In genomic region chr10:14660875-14661274, GRCm38 (mm10) we compare ENCODE assay signal across 29 mouse cellular contexts. TPM values are rescaled to one million over a fixed set of nuclear protein-coding genes. Genes with fewer than 3 reads are reported as not detected.
A peak's percentile ranks its signal among the peaks of the same experiment; 100 is the strongest.
DNase-seq lines count a peak whose midpoint lies in the region; ATAC-seq and TF ChIP-seq lines count a peak whose summit lies in the region.
"Had no signal": no experiment of that assay in that cellular context is flagged by ENCODE, and none has a peak within 500 bp of the region (broad histone marks: within the 10 kb centered on the region; RNA-seq: fewer than 3 reads in every experiment).

No protein-coding gene starts in this region.

- TF ChIP-seq EP300 in heart, adult 2 months (IDR thresholded peaks at IDR 0.05; ENCODE audit: insufficient read depth, low read depth, low read length): no peak

- intact Hi-C loops in heart, adult 2 months (cut with DNase I): no loop called here

- no peaks in the 10 kb centered on the region for H3K79me3 ChIP-seq in C2C12 (ENCODE audit: low read depth)

- H3ac ChIP-seq in C2C12 (ENCODE audit: control insufficient read depth, insufficient read length, low read depth) (no peak overlapping the region), myocyte (ENCODE audit: control insufficient read depth, insufficient read length) (no peak overlapping the region)

- peaks cover 2% of the 10 kb centered on the region; the same call in 1 of the 2 replicates for H3K4me1 ChIP-seq in heart, adult 2 months (ENCODE audit: control insufficient read depth, insufficient read depth, low read length)
- no peaks in the 10 kb centered on the region for H3K4me1 ChIP-seq in heart, embryonic 12.5 days (replicated peaks)
- H3K4me1 ChIP-seq: embryonic facial prominence, embryonic 13.5 days; forebrain, embryonic 12.5 days; heart, embryonic 13.5 days; hindbrain, embryonic 12.5 days had no signal

- no peak for TF ChIP-seq POLR2A in heart, adult 2 months (IDR thresholded peaks at IDR 0.05; ENCODE audit: insufficient read depth, low read depth, low read length)
- no peak for TF ChIP-seq POLR2A in myocyte (IDR thresholded peaks at IDR 0.05; ENCODE audit: insufficient read length, low read depth)

- H3K9me3 ChIP-seq in heart, embryonic 12.5 days (replicated peaks): no peaks in the 10 kb centered on the region
- H3K9me3 ChIP-seq: embryonic facial prominence, embryonic 13.5 days; forebrain, embryonic 12.5 days; heart, embryonic 13.5 days; hindbrain, embryonic 12.5 days had no signal

- 77% methylated on average over 2 of the region's 2 CpGs for WGBS in heart, adult 2 months
- 95% methylated on average over 2 of the region's 2 CpGs for WGBS in heart, embryonic 12.5 days

- no peak for ATAC-seq in heart, embryonic 12.5 days (ENCODE audit: insufficient number of reproducible peaks, low FRiP score)
- ATAC-seq: forebrain, embryonic 16.5 days; hindbrain, embryonic 16.5 days; inflammation-experienced regulatory T-cells, adult 6 months; intestine, postnatal 0 days had no signal

- H3K4me2 ChIP-seq in heart, embryonic 12.5 days: no peak overlapping the region
- H3K4me2 ChIP-seq in myocyte (ENCODE audit: low read depth): peak overlapping the region; percentile 41
- H3K4me2 ChIP-seq: embryonic facial prominence, embryonic 13.5 days; forebrain, embryonic 12.5 days; heart, embryonic 13.5 days; hindbrain, embryonic 12.5 days had no signal

- no peak for TF ChIP-seq CTCF in heart, adult 2 months (IDR thresholded peaks at IDR 0.05)
- no peak for TF ChIP-seq CTCF in C2C12 (IDR thresholded peaks at IDR 0.05; ENCODE audit: control insufficient read depth, insufficient read depth, insufficient read length)

- H3K79me2 ChIP-seq in heart, adult 2 months (replicated peaks; ENCODE audit: control insufficient read depth, insufficient read depth, low read length): no peaks in the 10 kb centered on the region
- H3K79me2 ChIP-seq in C2C12 (ENCODE audit: control insufficient read depth, insufficient read depth): no peaks in the 10 kb centered on the region
- no peaks in the 10 kb centered on the region for H3K79me2 ChIP-seq in myocyte (ENCODE audit: control insufficient read depth, insufficient read depth)

- peaks cover 6% of the 10 kb centered on the region for H3K36me3 ChIP-seq in heart, adult 2 months (ENCODE audit: control insufficient read depth, insufficient read depth, low read length)
- H3K36me3 ChIP-seq in heart, embryonic 12.5 days: peaks cover 26% of the 10 kb centered on the region
- peaks cover 27% of the 10 kb centered on the region for H3K36me3 ChIP-seq in C2C12 (ENCODE audit: control insufficient read depth, insufficient read depth)
- peaks cover 27% of the 10 kb centered on the region for H3K36me3 ChIP-seq in myocyte (ENCODE audit: control insufficient read depth, insufficient read depth)

- H3K27me3 ChIP-seq in heart, adult 2 months (ENCODE audit: control insufficient read depth, insufficient read depth, low read length): no peaks in the 10 kb centered on the region
- H3K27me3 ChIP-seq in heart, embryonic 12.5 days (replicated peaks): no peaks in the 10 kb centered on the region
- H3K27me3 ChIP-seq in C2C12 (ENCODE audit: control insufficient read depth, insufficient read depth, insufficient read length) (no peaks in the 10 kb centered on the region), myocyte (ENCODE audit: control insufficient read depth, insufficient read depth, insufficient read length) (no peaks in the 10 kb centered on the region)
- H3K27me3 ChIP-seq: embryonic facial prominence, embryonic 13.5 days; forebrain, embryonic 12.5 days; heart, embryonic 13.5 days; hindbrain, embryonic 12.5 days had no signal

- H3K9ac ChIP-seq in heart, adult 2 months (ENCODE audit: low read depth, low read length): no peak overlapping the region
- H3K9ac ChIP-seq in heart, embryonic 12.5 days: no peak overlapping the region
- H3K9ac ChIP-seq: embryonic facial prominence, embryonic 13.5 days; forebrain, embryonic 12.5 days; heart, embryonic 13.5 days; hindbrain, embryonic 12.5 days had no signal

- peak; percentile 27 to 29 for DNase-seq in heart, adult 2 months
- peak; percentile 63 for DNase-seq in NIH3T3 (ENCODE audit: low read depth)
- DNase-seq in cerebellum, postnatal 25 days: no peak
- no peak for DNase-seq in adrenal gland, postnatal 10 days
- DNase-seq: adrenal gland, adult 2 months; B cell, adult 2 months; cerebellum, adult 11 months; cerebellum, adult 8-10 months; cerebellum, postnatal 14 days; gastrocnemius, postnatal 25 days; kidney, adult 8-10 months had no signal

- no peak overlapping the region for H3K4me3 ChIP-seq in heart, adult 2 months
- H3K4me3 ChIP-seq in heart, embryonic 12.5 days: no peak overlapping the region
- H3K4me3 ChIP-seq in C2C12 (ENCODE audit: insufficient read depth, poor library complexity, severe bottlenecking): no peak overlapping the region
- no peak overlapping the region for H3K4me3 ChIP-seq in myocyte
- H3K4me3 ChIP-seq: embryonic facial prominence, embryonic 13.5 days; forebrain, embryonic 12.5 days; heart, embryonic 13.5 days; hindbrain, embryonic 12.5 days had no signal

- no peak overlapping the region for H3K27ac ChIP-seq in heart, adult 2 months
- no peak overlapping the region for H3K27ac ChIP-seq in heart, embryonic 12.5 days (ENCODE audit: poor library complexity, severe bottlenecking)
- H3K27ac ChIP-seq: embryonic facial prominence, embryonic 13.5 days; forebrain, embryonic 12.5 days; heart, embryonic 13.5 days; hindbrain, embryonic 12.5 days; kidney, postnatal 0 days had no signal

TF ChIP-seq in C2C12, 6 proteins besides CTCF, POLR2A, EP300 and RAD21:
- TF ChIP-seq USF1 (IDR thresholded peaks at IDR 0.05; ENCODE audit: low read depth) (no peak), CEBPB (IDR thresholded peaks at IDR 0.05; ENCODE audit: low read depth) (no peak), MYOD1 (IDR thresholded peaks at IDR 0.05; ENCODE audit: control insufficient read depth, insufficient read length, low read depth) (peak; percentile 94), MAX (IDR thresholded peaks at IDR 0.05) (no peak), MYOG (IDR thresholded peaks at IDR 0.05; ENCODE audit: control insufficient read depth, extremely low read depth, insufficient read length) (no peak), FOSL1 (IDR thresholded peaks at IDR 0.05; ENCODE audit: insufficient read depth, low read length, poor library complexity, severe bottlenecking) (peak; percentile 2)

TF ChIP-seq in myocyte, 11 proteins besides CTCF, POLR2A, EP300 and RAD21:
- TF ChIP-seq MYOG (IDR thresholded peaks at IDR 0.05; ENCODE audit: control insufficient read depth in 1 of 3, insufficient read depth in 1 of 3, insufficient read length in 2 of 3, low read depth in 2 of 3) (peak in 1 of 3 experiments; percentile 53), POLR2AphosphoS2 (IDR thresholded peaks at IDR 0.05; ENCODE audit: insufficient read length, low read depth) (no peak), USF1 (IDR thresholded peaks at IDR 0.05; ENCODE audit: low read depth) (no peak), REST (IDR thresholded peaks at IDR 0.05; ENCODE audit: insufficient read depth, insufficient read length) (no peak), MYOD1 (IDR thresholded peaks at IDR 0.05; ENCODE audit: control insufficient read depth in 1 of 3, insufficient read length in 2 of 3, low read depth in 2 of 3) (peak in 2 of 3 experiments; percentile 79 to 83), MAX (IDR thresholded peaks at IDR 0.05; ENCODE audit: low read depth) (no peak), E2F4 (IDR thresholded peaks at IDR 0.05; ENCODE audit: insufficient read depth) (no peak), CEBPB (IDR thresholded peaks at IDR 0.05; ENCODE audit: insufficient read depth, poor library complexity, severe bottlenecking) (no peak), TCF12 (IDR thresholded peaks at IDR 0.05; ENCODE audit: insufficient read depth, poor library complexity, severe bottlenecking) (peak; percentile 20), SRF (IDR thresholded peaks at IDR 0.05; ENCODE audit: control insufficient read depth, insufficient read length, low read depth) (peak; percentile 90), TCF3 (IDR thresholded peaks at IDR 0.05; ENCODE audit: insufficient read length, low read depth) (peak; percentile 52)

RNA-seq across cellular contexts. Expression of gene Vta1, which starts 44.5 kb away (rescaled TPM):
- total RNA-seq in heart, adult 2 months (2021): 10 to 100 TPM; 29.6 to 33.7 TPM
- polyA plus RNA-seq in heart, adult 2 months (2012; rRNA removed): 42.2 and 51.9 TPM in 2 replicates
- polyA plus RNA-seq in heart, embryonic 12.5 days (2016; fragmentation: Nextera tagmentation; extraction: Ambion mirVana): 83.0 and 84.4 TPM in 2 replicates
- polyA plus RNA-seq in C2C12 (2012; fragmentation: generic; extraction: Trizol) (47.2 TPM), myocyte (2012; fragmentation: generic; extraction: Trizol) (80.4 TPM)
- 10 to 100 TPM; 47.9 to 51.1 TPM for total RNA-seq in adrenal gland, postnatal 10 days (2021)

RNA-seq across cellular contexts. Expression of gene Nmbr, which starts 44.5 kb away (rescaled TPM):
- total RNA-seq in heart, adult 2 months (2021): under 1 TPM in 1 of 2 experiments, not detected in 1; 0.30 TPM
- 0.44 and 0.55 TPM in 2 replicates for polyA plus RNA-seq in heart, adult 2 months (2012; rRNA removed)
- 0.23 TPM in 1 of 2 replicates, not detected in the other for polyA plus RNA-seq in heart, embryonic 12.5 days (2016; fragmentation: Nextera tagmentation; extraction: Ambion mirVana)
- polyA plus RNA-seq in C2C12 (2012; fragmentation: generic; extraction: Trizol) (0.05 TPM), myocyte (2012; fragmentation: generic; extraction: Trizol) (0.06 TPM)
- total RNA-seq in adrenal gland, postnatal 10 days (2021): not detected
- polyA plus RNA-seq: adrenal gland, adult 2 months; inflammation-experienced regulatory T-cells, adult 6 months had no signal

RNA-seq across cellular contexts. Expression of gene Gje1, which starts 57.1 kb away (rescaled TPM):
- total RNA-seq in heart, adult 2 months (2021): not detected
- not detected in 2 replicates for polyA plus RNA-seq in heart, adult 2 months (2012; rRNA removed)
- not detected in 2 replicates for polyA plus RNA-seq in heart, embryonic 12.5 days (2016; fragmentation: Nextera tagmentation; extraction: Ambion mirVana)
- polyA plus RNA-seq in C2C12 (2012; fragmentation: generic; extraction: Trizol) (not detected), myocyte (2012; fragmentation: generic; extraction: Trizol) (not detected)
- total RNA-seq in adrenal gland, postnatal 10 days (2021): not detected
- total RNA-seq: adrenal gland, adult 2 months; adrenal gland, postnatal 4 days; gastrocnemius, adult 18-20 months; gastrocnemius, postnatal 25 days; MEL had no signal
- polyA plus RNA-seq: adrenal gland, adult 2 months; brain, embryonic 14.5 days; cortical plate, adult 2 months; embryonic facial prominence, embryonic 13.5 days; forebrain, embryonic 12.5 days; forebrain, embryonic 16.5 days; heart, embryonic 13.5 days; heart, postnatal 0 days; hindbrain, embryonic 12.5 days; hindbrain, embryonic 16.5 days; inflammation-experienced regulatory T-cells, adult 6 months; intestine, postnatal 0 days; kidney, postnatal 0 days had no signal

Comparison
In these comparisons a context has a peak if more than half of its experiments do, and no peak if none do; other contexts are left out.
1. DNase-seq: peak in heart, adult 2 months (2 of 2) and NIH3T3 (single experiment); none in cerebellum, postnatal 25 days (0 of 2) and adrenal gland, postnatal 10 days (single experiment).